Mouse (Mus musculus): ENCODE data around the gene Gtf3c6.

Gtf3c6 gene

DNA sequence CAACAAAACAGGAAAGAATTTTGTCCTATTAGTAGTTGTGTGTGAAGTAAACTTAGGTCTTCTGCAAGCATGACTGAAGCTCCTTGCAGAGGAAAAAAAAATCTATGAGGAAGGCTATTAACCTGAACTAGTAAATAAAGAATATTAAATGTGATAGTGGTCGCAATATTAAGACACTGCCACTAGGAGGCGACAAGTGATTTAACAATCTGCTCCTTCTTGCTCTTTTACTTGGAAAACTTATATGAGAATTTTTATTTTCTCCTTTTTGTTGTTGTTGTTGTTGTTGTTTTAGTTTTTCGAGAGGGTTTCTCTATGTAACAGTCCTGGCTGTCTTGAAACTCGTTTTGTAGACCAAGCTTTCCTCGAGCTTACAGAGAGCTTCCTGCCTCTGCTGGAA, 1.1 kb upstream of the Gtf3c6 start:
- peak; percentile 44 for DNase-seq (ENCODE audit: low read depth, low spot score)

DNA sequence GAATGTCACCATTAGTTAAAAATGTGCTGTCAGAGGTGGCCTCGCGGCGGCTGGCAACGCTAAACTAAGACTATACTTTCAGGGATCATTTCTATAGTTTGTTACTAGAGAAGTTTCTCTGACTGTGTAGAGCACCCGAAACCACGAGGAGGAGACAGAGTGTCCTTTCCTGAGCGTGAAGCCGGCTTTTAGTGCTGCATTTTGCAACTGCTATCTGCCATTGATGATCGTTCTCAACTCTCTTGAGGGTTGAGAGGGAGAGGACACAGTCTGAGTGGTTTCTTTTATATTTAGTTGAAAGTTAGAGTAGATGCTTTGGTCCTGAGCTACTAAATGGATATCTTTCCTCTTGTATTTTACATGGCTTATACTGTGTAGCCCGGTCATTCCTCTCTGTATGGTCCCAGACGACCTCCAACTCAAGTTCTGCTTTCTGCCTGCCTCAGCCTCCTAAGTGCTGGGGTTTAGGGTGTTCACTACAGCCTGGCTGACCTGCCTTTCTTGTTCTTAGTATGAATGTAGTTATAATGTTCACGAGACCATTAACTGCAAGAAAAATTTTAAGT, 576 bp upstream of the Gtf3c6 start:
- no peak for DNase-seq (ENCODE audit: low read depth, low spot score)

DNA sequence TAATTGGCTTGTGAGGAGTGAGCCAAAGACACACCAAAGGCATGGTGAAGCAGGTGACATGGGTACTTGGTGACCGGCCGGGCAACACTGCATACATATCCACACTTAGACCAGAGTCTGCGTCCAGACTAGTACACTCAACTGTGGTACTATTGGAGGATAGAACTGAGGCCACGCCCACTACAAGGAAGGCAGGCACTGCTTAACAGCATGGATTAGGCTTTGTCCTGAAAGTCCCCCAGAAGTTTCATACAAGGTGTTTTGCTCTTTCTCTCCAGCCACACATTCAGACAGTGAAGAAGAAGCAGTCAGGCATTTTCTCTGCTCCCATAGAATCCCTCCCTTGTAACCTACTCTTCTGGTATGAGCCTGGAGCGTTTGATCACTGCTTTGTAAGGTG, 1.2 kb downstream of the Gtf3c6 start:
- no peak for DNase-seq (ENCODE audit: low read depth, low spot score)

DNA sequence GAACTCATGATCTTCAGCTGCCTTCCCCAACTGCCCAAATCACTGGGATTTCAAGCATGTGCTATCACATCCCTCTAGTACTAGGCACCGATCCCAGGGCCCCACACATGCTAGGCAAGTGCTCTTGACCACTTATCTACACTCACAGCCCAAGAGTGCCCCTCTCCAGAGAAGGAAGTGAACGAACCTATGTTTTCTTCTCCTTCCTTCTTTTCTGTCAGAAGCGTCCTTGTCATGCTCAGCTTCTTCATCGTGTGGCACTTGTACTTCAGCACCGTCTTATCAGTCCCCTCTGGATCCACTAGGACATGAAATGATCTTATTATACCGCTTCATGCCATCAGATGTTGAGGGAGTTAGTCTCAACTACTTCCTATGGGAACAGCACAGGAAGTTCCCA, 6.9 kb downstream of the Gtf3c6 start:
- no peak for DNase-seq (ENCODE audit: low read depth, low spot score)

DNA sequence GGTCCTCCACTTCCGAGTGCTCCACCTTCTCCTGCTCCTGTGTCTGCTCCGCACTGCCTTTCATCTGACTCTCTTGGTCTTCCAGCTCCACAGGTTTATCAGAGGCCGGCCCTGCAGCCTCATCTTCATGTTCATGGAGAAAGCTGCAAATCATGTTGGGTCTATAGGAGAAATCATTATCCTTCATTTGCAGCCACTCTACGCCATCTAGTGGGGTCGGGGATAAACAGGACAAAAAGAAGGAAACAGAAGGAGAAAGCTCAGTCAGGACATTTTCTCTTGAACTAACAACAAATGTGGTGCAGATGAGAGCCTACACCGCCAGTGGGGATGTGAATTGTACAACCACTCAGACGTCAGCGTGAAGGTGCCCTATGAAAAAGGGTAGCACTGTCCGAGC, 8.3 kb downstream of the Gtf3c6 start:
- DNase-seq (ENCODE audit: low read depth, low spot score): no peak

DNA sequence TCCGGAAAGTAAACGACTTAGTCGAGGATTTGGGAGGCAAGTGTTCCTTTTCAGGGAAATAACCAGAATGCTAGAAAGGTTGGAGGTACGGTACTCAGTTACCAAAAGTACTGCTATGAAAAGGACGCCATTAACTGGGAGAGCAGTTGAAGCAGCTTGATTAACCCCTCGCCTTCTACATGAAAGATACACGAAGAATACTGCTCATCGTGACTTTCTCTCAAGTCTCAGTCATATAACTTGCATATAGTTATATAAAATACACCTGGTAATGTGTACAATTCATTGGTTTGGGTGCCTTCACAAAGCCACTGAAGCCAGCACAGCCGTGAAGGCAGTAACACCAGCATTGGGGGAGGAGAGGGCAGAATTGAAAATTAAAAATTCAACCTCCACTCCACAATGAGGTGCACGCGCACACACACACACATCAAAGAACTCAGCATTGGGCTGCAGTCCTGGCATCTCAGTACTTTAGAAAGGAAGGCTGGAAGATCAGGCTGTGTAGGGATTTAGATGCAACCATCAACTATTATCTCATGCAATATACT, 10.7 kb downstream of the Gtf3c6 start:
- DNase-seq (ENCODE audit: low read depth, low spot score): no peak

DNA sequence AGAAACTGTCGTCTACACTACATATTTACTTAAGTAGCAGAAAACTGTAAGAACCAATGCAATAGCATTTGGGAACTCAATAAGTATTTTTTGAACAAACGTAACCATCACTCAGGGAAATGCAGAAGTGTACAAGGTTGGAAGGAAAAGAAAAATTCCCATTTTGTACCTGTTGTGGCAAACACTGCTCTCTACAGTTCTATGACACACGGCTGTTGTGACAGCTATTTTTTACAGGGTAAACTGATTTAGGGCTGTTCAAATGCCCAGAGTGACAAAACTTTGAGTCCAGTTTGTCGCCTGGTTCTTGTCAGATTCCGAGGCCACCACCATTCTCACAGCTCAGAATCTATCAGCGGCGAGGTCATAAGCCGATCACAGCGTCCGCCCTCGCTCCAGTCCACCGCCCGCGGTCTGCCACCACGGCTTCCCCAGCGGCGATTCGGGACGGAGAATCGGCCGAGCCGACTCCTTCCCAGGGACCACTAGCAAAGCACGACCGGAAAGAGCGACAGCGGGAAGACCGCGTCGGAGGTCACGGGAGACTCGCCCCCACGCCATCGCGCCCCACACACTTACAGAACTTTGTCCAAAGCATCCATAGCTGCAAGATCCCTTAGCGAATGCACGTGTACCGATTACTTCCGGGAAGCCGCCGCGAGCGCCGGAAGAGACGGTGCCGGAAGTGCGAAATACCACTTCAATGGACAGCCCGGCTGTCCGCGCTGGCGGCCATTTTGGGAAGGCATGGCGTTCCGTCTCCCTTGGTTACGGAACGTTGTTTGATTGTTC, 11.3 kb downstream of the Gtf3c6 start, which contains the start of gene Rpf2:
Gene Rpf2 (minus strand): TSS at position 663 of the 792 bp plus-strand sequence.
- peak; percentile 69 for DNase-seq (ENCODE audit: low read depth, low spot score)

DNA sequence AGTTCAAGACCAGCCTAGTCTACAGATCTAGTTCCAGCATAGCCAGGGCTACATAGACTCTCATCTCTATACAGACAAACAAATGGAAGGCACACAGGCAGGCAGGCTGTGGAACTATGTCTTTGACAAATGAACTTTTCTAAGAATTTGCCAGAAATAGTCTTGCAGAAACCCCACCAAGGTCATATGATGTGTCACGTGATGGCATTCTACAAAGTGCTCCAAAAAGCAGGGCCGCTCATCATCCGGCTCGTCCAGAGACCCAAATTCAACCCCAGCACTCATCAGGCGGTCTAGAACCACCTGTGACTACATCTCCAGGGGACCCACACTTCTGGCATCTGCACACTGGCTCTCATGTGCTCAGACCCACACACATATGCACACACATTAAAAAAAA, 20.1 kb downstream of the Gtf3c6 start:
- no peak for DNase-seq (ENCODE audit: low read depth, low spot score)

DNA sequence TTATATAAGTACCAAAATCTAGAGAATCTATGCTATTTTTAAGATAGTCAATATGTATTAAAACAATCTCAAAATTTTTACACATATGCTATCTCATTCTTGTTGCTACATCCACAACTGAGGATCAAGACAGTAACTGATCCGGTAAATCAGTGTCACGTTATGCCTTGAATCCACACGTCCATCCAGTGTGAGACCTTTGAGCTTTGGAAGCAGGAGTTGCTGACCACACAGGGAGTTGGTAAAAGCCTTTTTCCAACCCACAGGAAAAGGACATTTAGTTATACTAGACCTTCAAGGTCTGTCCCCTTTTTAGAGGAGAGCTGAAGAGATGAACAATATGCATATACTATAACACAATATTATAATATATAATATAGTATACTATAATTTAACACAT, 24.7 kb downstream of the Gtf3c6 start:
- no peak for DNase-seq (ENCODE audit: low read depth, low spot score)

DNA sequence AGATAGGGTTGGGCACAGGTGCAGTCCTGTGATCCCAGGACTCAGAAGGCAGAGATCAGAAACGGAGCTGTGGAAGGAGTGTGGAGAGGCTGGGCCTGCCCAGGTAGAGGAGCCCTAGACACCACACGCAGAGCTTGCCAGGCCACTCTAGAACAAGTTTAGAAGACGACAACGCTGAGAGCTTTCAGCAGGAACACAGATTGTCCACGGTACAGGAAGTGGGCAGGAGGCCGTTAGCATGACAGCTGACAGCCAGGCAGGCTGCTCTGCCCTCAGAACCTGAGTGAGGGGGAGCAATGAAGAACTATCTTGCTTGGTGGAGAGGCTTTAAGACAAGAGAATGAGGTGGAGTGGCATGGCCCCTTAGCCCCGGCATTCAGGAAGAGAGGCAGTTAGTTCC, 25.5 kb downstream of the Gtf3c6 start:
- no peak for DNase-seq (ENCODE audit: low read depth, low spot score)

DNA sequence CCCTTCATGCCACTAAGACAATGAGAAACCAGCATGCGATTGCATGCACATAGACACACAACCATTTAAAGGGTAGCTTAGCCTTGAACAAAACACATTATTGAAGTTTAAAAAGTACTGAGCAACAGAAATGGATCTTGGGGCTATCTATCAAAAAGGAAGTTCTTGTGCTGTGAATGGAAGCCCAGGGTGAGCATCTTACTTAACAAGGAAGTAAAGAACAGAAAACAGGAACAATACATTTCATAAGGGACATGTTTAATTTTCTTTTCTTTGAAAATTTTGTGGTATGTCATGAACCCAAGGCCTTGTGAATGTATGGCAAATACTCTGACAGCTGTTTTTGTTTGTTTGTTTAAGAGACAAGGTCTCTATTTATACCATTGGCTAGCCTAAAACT, 28.2 kb downstream of the Gtf3c6 start:
- DNase-seq (ENCODE audit: low read depth, low spot score): no peak

DNA sequence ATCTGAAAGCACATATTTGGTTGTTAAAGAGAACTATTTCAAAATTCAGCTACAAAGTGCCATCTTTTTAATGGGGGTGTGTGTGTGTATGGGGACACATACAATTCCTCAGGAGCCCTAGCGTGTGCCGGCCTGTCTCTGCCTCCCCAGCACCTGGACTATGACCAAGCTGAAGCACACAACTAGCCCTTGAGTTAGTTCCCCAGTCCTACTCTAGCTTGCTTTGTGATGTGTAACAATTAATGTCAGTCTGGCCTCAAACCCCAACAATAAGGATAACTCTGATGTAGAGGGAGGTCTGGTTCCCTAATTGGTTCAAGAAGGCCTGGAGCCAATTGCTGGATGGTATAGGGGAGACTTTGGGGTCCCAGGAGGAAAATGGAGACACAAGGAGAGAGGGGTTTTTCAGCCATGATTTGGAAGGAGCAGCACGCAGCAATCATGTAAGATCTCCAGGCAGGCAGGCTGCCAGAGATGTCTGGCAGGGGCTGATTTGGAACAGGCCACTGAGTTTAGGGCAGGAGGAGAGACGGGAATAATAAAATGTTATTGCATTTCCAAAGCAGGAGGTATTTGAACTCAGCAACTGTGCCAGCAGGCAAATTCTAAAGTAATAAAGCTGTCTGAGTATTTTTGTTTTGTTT, 30.1 kb downstream of the Gtf3c6 start:
- DNase-seq (ENCODE audit: low read depth, low spot score): no peak

DNA sequence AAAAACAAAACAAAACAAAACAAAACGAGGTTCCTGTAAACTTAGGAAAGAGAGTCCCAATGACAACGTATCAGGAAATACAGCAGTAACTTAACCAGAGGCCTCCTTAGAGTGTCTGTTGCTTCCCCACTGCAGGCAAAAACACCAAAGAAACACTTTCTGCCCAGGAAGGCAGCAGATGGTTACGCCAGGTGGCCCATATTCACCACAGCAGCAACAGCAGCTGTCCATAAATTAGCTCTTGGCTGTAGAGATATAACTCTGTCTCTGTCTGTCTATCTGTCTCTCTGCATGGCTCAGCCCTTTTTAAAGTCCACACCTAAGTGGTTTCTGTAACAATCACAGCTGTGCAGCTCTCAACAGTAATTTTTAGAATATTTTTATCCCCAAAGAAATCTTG, 39.0 kb downstream of the Gtf3c6 start:
- DNase-seq (ENCODE audit: low read depth, low spot score): no peak

DNA sequence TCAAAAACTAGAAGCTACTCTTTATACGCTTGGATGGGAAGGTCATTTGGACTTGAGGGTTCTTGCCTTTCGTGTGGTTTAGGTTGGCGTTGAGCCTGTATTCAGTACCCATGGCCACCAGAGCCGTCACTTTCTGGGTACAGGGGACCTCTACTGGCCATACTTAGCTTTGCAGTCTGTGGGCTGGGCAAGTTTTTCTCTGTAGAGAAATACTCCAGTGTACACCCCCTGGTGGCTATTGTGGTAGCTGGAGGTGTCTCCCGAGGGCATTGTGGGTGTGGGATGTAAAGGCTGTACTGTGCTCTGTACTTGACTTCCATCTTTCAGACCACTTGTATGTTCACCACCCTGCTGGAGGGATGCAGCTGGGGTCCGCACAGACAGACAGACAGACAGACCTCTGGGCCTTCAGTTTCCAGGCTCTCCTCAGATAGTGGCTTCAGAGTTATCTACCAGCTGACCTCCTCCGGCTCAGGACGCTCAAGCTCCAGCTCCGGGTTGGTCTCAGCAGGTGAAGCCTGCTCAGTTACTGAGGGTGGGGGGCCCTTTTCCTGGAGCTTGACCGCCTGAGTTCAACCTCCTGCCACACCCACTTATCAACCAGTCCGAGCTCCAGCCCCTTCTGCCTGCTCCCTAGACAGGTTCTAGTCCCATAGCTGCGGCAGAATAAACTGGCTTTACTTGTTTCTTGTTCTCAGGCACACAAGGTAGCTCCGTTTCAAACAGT, 45.3 kb downstream of the Gtf3c6 start:
- DNase-seq (ENCODE audit: low read depth, low spot score): peak; percentile 50

Measured in retina, adult 2 months (tissue).